Mouse (Mus musculus): ENCODE data around the gene Cldn2.

Gene Cldn2

DNA sequence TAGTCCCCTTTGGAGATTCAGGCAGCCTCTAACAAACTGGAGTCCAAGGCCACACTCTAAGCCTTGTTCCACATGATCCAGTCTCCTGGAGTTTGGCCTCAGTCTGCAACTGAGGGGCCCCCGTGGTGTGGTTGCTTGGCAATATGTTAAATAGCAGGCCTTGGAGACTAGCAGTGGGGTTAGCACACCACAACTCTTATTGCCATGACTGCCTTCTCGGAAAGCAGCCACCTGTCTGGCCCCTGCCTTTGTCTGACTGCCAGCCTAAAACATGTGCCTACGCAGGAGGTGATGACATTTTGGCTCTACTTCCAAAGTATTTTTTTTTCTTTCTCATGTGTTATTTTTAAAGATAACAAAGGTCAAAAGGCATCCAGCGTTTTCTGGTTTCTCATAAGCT is 7.5 kb downstream of the Cldn2 start:
- in situ Hi-C loops (cut with MboI): no loop called here

GRCm38 (mm10) chrX:139808501-139808900 is 7.9 kb downstream of the Cldn2 start:
- in situ Hi-C loops (cut with MboI): no loop called here

DNA sequence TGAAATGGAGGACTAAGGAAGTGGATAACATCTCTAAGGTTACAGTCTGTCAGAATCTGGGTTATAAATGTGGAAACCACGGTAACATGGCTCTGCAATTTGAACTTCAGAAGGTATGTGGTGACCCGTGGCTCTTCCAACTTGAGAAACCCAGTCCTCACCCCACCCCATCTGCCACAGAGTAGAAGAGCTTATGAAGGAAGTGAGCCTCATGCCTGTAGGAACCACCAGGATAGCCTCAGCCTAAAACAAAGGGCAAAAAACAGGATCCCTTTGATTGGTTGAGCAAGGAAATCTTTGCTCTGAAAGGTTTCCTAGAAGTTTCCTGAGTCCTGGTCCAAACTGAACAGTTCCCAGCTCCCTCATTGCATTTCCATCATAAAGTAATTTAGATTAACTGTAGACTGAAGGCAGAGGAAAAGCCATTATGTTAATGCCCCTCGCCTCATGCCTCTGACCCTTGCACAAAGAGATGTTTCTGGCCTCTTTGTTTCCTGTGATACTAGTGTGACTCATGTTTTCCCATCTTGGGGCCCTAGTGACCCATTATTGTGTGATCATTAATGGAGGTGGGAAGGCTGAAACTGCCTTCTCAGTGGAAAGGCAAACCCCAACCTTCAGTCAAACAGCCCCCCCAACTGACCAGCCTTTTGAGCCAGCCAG is 12.1 kb downstream of the Cldn2 start:
- in situ Hi-C loops (cut with MboI): no loop called here

DNA sequence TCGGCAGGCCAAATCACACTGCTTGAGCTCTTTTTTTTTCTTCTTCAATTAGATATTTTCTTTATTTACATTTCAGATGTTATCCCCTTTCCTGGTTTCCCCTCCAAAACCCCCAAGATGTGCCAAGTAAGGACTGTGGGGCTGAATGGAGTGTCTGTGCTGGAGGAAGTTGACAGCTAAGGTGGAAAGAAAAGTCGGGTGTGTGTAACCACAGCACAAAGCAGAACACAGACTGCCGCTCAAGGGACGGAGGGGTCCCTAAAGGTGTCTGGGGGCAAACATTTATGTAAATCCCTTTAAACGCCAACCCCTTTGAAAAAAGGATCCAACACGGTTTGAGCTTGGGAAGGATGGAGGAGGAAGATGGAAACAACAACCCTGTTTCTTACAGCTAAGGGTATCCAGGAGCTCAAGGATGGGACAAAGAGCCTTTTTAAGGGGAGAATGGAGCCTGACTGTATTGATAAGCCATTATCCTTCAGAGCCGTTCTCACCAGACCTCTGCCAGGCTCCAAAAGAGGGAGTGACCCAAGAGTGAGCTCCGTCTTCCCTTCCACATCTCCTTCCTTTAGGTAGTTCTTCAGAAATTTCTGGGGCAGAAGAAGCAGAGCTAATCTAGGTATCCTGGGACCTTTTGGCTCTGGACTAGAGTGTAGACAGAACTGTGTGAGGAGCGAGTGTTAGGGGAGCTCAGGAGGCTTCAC is 12.8 kb downstream of the Cldn2 start:
- in situ Hi-C loops (cut with MboI): no loop called here

GRCm38 (mm10) chrX:139814018-139814635 is 13.5 kb downstream of the Cldn2 start:
- in situ Hi-C loops (cut with MboI): no loop called here

- in situ Hi-C loops (cut with MboI): no loop called here
Measured at GRCm38 (mm10) chrX:139815201-139815600, 14.6 kb downstream of the Cldn2 start.

DNA sequence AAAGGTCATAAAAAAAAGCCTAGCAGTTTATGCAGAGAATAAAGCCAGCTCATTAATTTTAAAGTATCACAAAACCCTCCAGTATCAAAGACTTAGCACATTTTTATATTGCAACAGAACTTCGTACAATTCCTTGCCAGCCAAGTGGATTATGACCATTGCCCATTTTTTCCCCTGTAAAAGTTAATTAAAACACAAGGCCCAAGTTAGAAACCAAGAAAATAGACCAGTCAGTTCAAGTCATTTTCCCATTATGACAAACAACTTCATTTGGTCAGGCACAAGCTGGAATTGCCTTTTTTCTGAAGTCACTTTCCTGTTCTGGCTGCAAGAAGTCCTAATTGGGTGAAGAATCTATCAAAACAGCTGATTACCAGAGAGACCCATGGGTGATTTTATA is 24.8 kb downstream of the Cldn2 start:
- in situ Hi-C loops (cut with MboI): no loop called here

- in situ Hi-C loops (cut with MboI): no loop called here
Measured at GRCm38 (mm10) chrX:139826926-139827325, 26.3 kb downstream of the Cldn2 start.

GRCm38 (mm10) chrX:139828363-139829092 is 27.9 kb downstream of the Cldn2 start:
- in situ Hi-C loops (cut with MboI): no loop called here

- in situ Hi-C loops (cut with MboI): no loop called here
Measured at GRCm38 (mm10) chrX:139832464-139832863, 31.8 kb downstream of the Cldn2 start.

- in situ Hi-C loops (cut with MboI): no loop called here
Measured at GRCm38 (mm10) chrX:139839057-139839456, 38.4 kb downstream of the Cldn2 start.

DNA sequence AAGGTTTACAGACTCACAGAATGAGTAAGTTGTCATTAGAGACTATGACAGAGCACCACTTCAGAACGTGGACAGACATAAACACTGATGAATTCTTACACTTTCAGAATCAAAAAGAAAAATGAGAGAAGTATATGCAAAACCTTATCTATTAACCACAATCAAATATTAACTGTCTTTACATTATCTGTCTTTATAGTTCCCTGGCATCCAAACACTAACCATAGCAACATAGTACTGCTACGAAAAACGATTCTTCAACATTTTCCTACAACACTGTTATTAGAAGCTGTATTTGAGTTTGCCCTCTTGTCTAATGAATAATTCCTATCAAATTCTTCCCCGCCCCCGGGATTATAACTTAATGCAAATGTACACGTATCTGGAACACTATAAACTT is 40.5 kb downstream of the Cldn2 start:
- in situ Hi-C loops (cut with MboI): no loop called here

- in situ Hi-C loops (cut with MboI): no loop called here
Measured at GRCm38 (mm10) chrX:139854795-139855194, 54.2 kb downstream of the Cldn2 start.

DNA sequence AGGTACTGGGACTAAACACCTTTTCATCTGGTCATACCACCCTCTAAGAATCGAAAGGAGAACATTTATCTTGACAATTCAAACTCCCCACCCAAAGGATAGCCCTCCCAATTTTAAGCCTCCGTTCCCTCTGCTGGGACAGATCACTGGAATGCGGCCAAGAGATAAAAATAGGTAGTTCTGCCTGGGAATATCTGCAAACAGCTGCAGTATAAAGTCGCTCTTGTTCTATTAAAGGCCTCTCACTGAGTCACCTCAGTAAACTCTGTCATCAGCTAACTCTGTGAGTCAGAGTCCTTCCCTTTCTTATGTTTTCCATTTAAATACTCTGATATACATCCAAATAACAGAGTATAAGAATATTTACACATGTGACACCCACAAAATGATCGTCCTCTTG is 58.8 kb downstream of the Cldn2 start:
- in situ Hi-C loops (cut with MboI): no loop called here
